Mouse (Mus musculus): ENCODE data around the gene Swt1. TPM values are rescaled to one million over a fixed set of nuclear protein-coding genes. Genes with fewer than 3 reads are reported as not detected.
A peak's percentile ranks its signal among the peaks of the same experiment; 100 is the strongest.
"Not testable (repeated sequence)": the region's sequence is repeated elsewhere in the genome, so short reads cannot be mapped to it uniquely, and the experiment has no call there.

Gene Swt1
- polyA plus RNA-seq, 1 experiment from 2014 or later: 17.7 TPM

- H3K4me3 ChIP-seq (ENCODE audit: inconsistent target): no peak overlapping the region
- H3K36me3 ChIP-seq (ENCODE audit: inconsistent target): peaks cover 30% of the 10 kb centered on the region
- no peaks in the 10 kb centered on the region for H3K79me2 ChIP-seq (ENCODE audit: inconsistent target)
- 92% methylated on average over 3 of the region's 3 CpGs for WGBS (ENCODE audit: missing documents)
- no peak overlapping the region for H3K27ac ChIP-seq
Measured at GRCm38 (mm10) chr1:151409827-151410226, 18.4 kb downstream of the Swt1 start.

DNA sequence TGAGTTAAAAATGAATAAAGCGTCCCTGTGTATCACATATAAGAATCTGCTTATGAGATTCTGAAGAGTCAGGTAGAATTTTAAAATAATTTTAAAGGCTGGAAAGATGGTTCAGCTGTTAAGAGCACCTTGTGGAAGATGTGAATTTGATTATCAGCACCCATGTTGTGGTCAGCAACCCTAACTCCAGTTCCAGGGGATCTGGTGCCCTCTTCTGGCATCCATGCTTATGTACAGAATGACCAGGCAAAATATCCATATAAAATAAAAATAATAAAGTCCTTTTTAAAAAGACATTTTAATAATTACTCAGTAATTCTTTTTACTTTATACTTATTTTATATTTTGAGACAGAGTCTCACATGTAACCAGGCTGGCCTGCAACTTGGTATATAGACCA is 38.2 kb downstream of the Swt1 start:
- peaks cover 30% of the 10 kb centered on the region for H3K36me3 ChIP-seq (ENCODE audit: inconsistent target)
- no peaks in the 10 kb centered on the region for H3K79me2 ChIP-seq (ENCODE audit: inconsistent target)
- 100% methylated on average over 1 of the region's 1 CpGs for WGBS (ENCODE audit: missing documents)
- no peak overlapping the region for H3K27ac ChIP-seq
- no peak overlapping the region for H3K4me3 ChIP-seq (ENCODE audit: inconsistent target)

DNA sequence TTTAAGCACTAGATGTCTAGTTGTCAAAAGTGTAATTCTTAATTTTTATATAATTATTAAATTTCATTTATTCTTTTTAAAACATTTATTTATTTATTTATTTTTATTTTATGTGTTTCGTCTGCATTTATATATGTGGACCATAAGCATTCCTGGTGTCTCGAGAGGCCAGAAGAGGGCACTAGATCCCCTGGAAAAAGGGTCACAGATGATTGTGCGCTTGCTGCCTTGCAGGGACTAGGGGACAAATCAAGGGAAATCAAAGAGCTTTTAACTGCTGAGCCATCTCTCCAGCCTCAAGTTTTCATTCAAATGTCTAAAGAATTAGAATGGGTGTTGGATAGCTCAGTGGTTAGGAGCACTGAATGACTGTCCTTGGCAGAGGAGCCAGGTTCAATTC is 50.9 kb downstream of the Swt1 start:
- Histone ChIP-seq H3K27ac (no peak overlapping the region), H3K4me3 (ENCODE audit: inconsistent target) (no peak overlapping the region), H3K36me3 (ENCODE audit: inconsistent target) (no peaks in the 10 kb centered on the region), H3K79me2 (ENCODE audit: inconsistent target) (no peaks in the 10 kb centered on the region)
- WGBS (ENCODE audit: missing documents): 90% methylated on average over 3 of the region's 3 CpGs

GRCm38 (mm10) chr1:151372823-151373222 is 55.4 kb downstream of the Swt1 start:
- Histone ChIP-seq H3K27ac (no peak overlapping the region), H3K79me2 (ENCODE audit: inconsistent target) (no peaks in the 10 kb centered on the region), H3K4me3 (ENCODE audit: inconsistent target) (no peak overlapping the region), H3K36me3 (ENCODE audit: inconsistent target) (peaks cover 20% of the 10 kb centered on the region; the same call in 1 of the 2 replicates)
- 100% methylated on average over 1 of the region's 1 CpGs for WGBS (ENCODE audit: missing documents)

DNA sequence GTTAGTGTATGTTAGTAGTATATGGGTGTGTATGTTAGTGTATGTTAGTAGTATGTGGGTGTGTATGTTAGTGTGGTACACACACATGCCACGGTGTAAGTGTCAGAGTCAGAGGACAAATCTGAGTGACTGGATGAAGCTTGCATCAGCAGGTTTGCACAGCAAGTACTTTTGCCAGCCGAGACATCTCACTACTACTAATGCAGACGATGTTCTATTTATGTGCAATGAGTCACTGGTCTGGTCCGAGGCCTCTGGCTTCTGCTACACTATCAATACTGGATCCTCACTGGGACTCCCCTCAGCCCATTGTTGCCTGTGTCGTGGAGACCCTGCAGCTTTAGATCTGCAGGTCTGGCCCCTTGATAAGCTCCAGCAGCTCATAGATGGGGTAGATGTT is 56.7 kb downstream of the Swt1 start:
- WGBS (ENCODE audit: missing documents): 82% methylated on average over 5 of the region's 5 CpGs
- peaks cover 23% of the 10 kb centered on the region; the same call in 1 of the 2 replicates for H3K36me3 ChIP-seq (ENCODE audit: inconsistent target)
- no peak overlapping the region for H3K27ac ChIP-seq
- H3K79me2 ChIP-seq (ENCODE audit: inconsistent target): no peaks in the 10 kb centered on the region
- H3K4me3 ChIP-seq (ENCODE audit: inconsistent target): no peak overlapping the region

DNA sequence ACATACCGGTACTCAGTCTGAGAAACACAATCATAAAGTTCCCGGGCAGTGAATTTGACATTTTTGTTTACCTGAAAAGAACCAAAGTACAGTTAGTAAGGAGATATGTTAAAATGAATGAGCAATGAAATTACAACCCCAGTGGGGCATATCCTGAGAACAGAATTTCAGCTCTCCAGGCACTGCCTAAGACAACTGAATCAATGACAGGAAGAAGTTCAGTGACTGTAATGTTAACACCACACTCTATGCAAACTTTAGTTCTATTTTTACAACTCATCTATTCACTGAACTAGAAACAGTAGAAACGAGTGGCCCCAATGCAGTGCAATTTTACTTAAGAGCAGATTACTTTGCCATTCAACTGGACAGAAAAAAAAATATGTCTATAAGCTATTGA is 57.7 kb downstream of the Swt1 start:
- Histone ChIP-seq H3K4me3 (ENCODE audit: inconsistent target) (no peak overlapping the region), H3K36me3 (ENCODE audit: inconsistent target) (peaks cover 29% of the 10 kb centered on the region; the same call in 1 of the 2 replicates), H3K79me2 (ENCODE audit: inconsistent target) (no peaks in the 10 kb centered on the region), H3K27ac (no peak overlapping the region)
- WGBS (ENCODE audit: missing documents): 90% methylated on average over 3 of the region's 3 CpGs

- H3K27ac ChIP-seq: no peak overlapping the region
- no peak overlapping the region for H3K4me3 ChIP-seq (ENCODE audit: inconsistent target)
- 100% methylated on average over 2 of the region's 3 CpGs for WGBS (ENCODE audit: missing documents)
- no peaks in the 10 kb centered on the region for H3K79me2 ChIP-seq (ENCODE audit: inconsistent target)
- H3K36me3 ChIP-seq (ENCODE audit: inconsistent target): peaks cover 40% of the 10 kb centered on the region; the same call in 1 of the 2 replicates
Measured at GRCm38 (mm10) chr1:151368444-151368843, 59.8 kb downstream of the Swt1 start.

DNA sequence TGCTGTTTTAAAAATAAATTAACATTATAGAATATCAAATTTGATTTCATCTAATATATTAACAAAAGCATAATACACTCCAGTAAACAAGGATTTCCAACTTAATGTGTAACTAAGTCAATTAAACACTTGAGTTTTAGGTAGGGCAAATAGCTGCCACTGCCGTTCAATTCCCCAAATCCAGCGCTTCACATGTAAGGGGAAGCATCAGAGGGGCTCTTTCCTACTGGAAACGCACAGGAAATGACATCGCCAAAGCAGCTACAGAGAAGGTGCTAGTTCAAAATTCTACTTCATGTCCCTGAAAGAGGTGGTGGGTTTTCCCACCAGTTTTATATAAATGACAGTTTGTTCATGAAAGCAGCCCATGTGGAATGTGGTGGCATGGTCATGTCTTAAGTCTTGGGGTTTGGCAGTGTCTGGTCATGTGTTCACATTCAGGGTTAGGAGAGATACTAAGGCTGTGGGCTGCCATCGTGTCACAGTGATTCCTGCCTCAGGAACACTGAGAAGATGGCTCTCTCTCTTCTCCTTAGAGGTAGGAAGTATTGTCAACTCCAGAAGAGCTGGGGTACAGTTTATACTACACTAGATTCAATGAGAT is 60.4 kb downstream of the Swt1 start:
- no peak overlapping the region for H3K27ac ChIP-seq
- 95% methylated on average over 5 of the region's 5 CpGs for WGBS (ENCODE audit: missing documents)
- H3K36me3 ChIP-seq (ENCODE audit: inconsistent target): peaks cover 46% of the 10 kb centered on the region
- no peaks in the 10 kb centered on the region for H3K79me2 ChIP-seq (ENCODE audit: inconsistent target)
- no peak overlapping the region for H3K4me3 ChIP-seq (ENCODE audit: inconsistent target)

DNA sequence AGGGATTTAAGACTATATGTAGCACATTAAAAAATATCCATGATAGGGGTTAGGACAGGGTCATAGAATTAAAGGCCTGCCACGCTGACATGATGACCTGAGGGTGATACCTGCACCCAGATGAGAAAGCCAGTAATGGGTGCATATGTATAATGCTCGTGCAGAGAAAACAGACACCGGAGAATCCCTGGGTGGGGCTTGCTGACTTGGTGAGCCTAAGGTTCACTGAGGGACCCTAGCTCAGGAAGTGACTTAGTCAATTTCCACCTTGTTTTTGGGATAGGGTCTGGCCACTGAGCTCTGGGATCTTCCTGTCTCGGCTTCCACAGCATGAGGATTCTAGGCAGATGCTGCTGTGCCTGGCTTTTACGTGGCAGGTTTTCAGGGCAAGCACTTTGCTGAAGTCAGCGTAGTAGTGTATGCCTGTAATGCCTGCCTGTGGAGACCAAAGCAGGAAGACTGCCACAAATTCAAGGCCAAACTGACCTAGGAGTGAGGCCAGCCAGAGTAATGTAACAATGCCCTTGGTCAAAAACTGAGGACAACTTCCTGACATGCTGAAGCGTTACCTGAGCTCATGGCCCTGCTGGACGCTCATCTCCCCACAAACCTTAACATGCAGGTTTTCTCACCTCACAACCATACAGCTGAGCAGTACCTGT is 61.2 kb downstream of the Swt1 start:
- Histone ChIP-seq H3K79me2 (ENCODE audit: inconsistent target) (no peaks in the 10 kb centered on the region), H3K27ac (no peak overlapping the region), H3K4me3 (ENCODE audit: inconsistent target) (no peak overlapping the region), H3K36me3 (ENCODE audit: inconsistent target) (peaks cover 53% of the 10 kb centered on the region)
- WGBS (ENCODE audit: missing documents): 96% methylated on average over 8 of the region's 8 CpGs

GRCm38 (mm10) chr1:151359374-151359773 is 68.9 kb downstream of the Swt1 start:
- 98% methylated on average over 3 of the region's 3 CpGs for WGBS (ENCODE audit: missing documents)
- Histone ChIP-seq H3K36me3 (ENCODE audit: inconsistent target) (peaks cover 90% of the 10 kb centered on the region), H3K4me3 (ENCODE audit: inconsistent target) (no peak overlapping the region), H3K27ac (no peak overlapping the region), H3K79me2 (ENCODE audit: inconsistent target) (no peaks in the 10 kb centered on the region)

- 92% methylated on average over 5 of the region's 5 CpGs for WGBS (ENCODE audit: missing documents)
- Histone ChIP-seq H3K27ac (no peak overlapping the region), H3K4me3 (ENCODE audit: inconsistent target) (no peak overlapping the region), H3K79me2 (ENCODE audit: inconsistent target) (no peaks in the 10 kb centered on the region; the same call in 1 of the 2 replicates), H3K36me3 (ENCODE audit: inconsistent target) (peaks cover 88% of the 10 kb centered on the region)
Measured at GRCm38 (mm10) chr1:151355994-151356393, 72.3 kb downstream of the Swt1 start.

GRCm38 (mm10) chr1:151352911-151353310 is 75.3 kb downstream of the Swt1 start:
- 85% methylated on average over 2 of the region's 2 CpGs for WGBS (ENCODE audit: missing documents)
- peaks cover 30% of the 10 kb centered on the region for H3K79me2 ChIP-seq (ENCODE audit: inconsistent target)
- no peak overlapping the region for H3K4me3 ChIP-seq (ENCODE audit: inconsistent target)
- no peak overlapping the region for H3K27ac ChIP-seq
- peaks cover 59% of the 10 kb centered on the region for H3K36me3 ChIP-seq (ENCODE audit: inconsistent target)

DNA sequence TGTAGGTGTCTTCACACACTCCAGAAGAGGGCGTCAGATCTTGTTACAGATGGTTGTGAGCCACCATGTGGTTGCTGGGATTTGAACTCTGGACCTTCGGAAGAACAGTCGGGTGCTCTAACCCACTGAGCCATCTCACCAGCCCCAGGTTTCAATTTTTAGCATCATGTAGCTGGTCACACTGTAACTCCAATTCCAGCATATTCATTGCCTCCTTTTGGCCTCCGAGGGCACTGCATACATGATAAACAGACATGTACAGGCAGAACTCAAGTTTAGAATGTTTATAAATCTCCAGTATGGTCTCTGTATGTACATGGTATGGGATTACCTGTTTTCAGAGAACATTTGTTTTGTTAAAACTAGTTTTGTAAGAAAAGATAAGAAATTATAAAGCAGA is 80.0 kb downstream of the Swt1 start:
- not testable (repeated sequence) for H3K4me3 ChIP-seq (ENCODE audit: inconsistent target); H3K27ac ChIP-seq
- H3K79me2 ChIP-seq (ENCODE audit: inconsistent target): peaks cover 57% of the 10 kb centered on the region
- peaks cover 21% of the 10 kb centered on the region; the same call in 1 of the 2 replicates for H3K36me3 ChIP-seq (ENCODE audit: inconsistent target)
- 75% methylated on average over 4 of the region's 4 CpGs for WGBS (ENCODE audit: missing documents)

- peak overlapping the region; percentile 52; the same call in 1 of the 2 replicates for H3K4me3 ChIP-seq (ENCODE audit: inconsistent target)
- no peak overlapping the region for H3K27ac ChIP-seq
- 21% methylated on average over 6 of the region's 6 CpGs for WGBS (ENCODE audit: missing documents)
- peaks cover 57% of the 10 kb centered on the region for H3K79me2 ChIP-seq (ENCODE audit: inconsistent target)
- H3K36me3 ChIP-seq (ENCODE audit: inconsistent target): 0 out of 2 replicates have a peak, but pooled peaks cover 5% of the 10 kb centered on the region
Measured at GRCm38 (mm10) chr1:151346681-151347127, 81.6 kb downstream of the Swt1 start.

GRCm38 (mm10) chr1:151345863-151346195 is 82.4 kb downstream of the Swt1 start:
- Histone ChIP-seq H3K27ac (peak overlapping the region; percentile 32; the same call in 1 of the 2 replicates), H3K4me3 (ENCODE audit: inconsistent target) (peak overlapping the region; percentile 52), H3K36me3 (ENCODE audit: inconsistent target) (no peaks in the 10 kb centered on the region), H3K79me2 (ENCODE audit: inconsistent target) (peaks cover 56% of the 10 kb centered on the region)
